Mouse (Mus musculus) forebrain, postnatal 0 days (tissue): ENCODE data around the gene Eif5b. TPM values are rescaled to one million over a fixed set of nuclear protein-coding genes. Genes with fewer than 3 reads are reported as not detected.

Experiments
- ATAC-seq: fragments of 200-750 bp; cut with Nextera tagmentation; 2 replicates; pipeline ENCODE4 v1.8.0; 2017; ENCODE audit warnings: mild to moderate bottlenecking, moderate library complexity
- DNase-seq: peaks from one replicate; pipeline ENCODE4 v3.0.0-alpha.2; 2015
- H3K27ac ChIP-seq: fragments of 300-500 bp; sonication (generic); 2 replicates; pipeline ENCODE4 v1.5.1; 2014; ENCODE audit warnings: low read depth, mild to moderate bottlenecking, antibody characterized with exemption, low read length, moderate library complexity, mixed read lengths
- H3K27me3 ChIP-seq: fragments of 300-500 bp; sonication (generic); 2 replicates; pipeline ENCODE4 v1.6.1; 2014; ENCODE audit warnings: mild to moderate bottlenecking, low read length, mixed read lengths; ENCODE audit not compliant: insufficient read depth
- H3K36me3 ChIP-seq: fragments of 300-500 bp; sonication (generic); 2 replicates; pipeline ENCODE4 v1.6.1; 2014; ENCODE audit warnings: mild to moderate bottlenecking, moderate library complexity; ENCODE audit not compliant: insufficient read depth
- H3K4me1 ChIP-seq: fragments of 300-500 bp; sonication (generic); 2 replicates; pipeline ENCODE4 v1.6.1; 2014; ENCODE audit warnings: antibody characterized with exemption; ENCODE audit not compliant: insufficient read depth
- H3K4me2 ChIP-seq: fragments of 300-500 bp; sonication (generic); 2 replicates; pipeline ENCODE4 v1.6.1; 2014; ENCODE audit warnings: low read depth, mild to moderate bottlenecking, moderate library complexity
- H3K4me3 ChIP-seq: fragments of 300-500 bp; sonication (generic); 2 replicates; pipeline ENCODE4 v1.5.1; 2014; ENCODE audit warnings: low read depth, low read length, mixed read lengths
- H3K9ac ChIP-seq: fragments of 300-500 bp; sonication (generic); 2 replicates; pipeline ENCODE4 v1.6.1; 2014; ENCODE audit warnings: mild to moderate bottlenecking
- H3K9me3 ChIP-seq: fragments of 300-500 bp; sonication (generic); 2 replicates; pipeline ENCODE4 v1.6.1; 2016; ENCODE audit warnings: low read length
- CTCF ChIP-seq: sonication (generic); IDR thresholded peaks from 2 replicates; pipeline ENCODE4 v1.5.1; 2016; ENCODE audit warnings: antibody characterized with exemption, control low read depth, low read depth
- WGBS: fragments of 180-500 bp; shearing (Covaris S2); extraction: QIAGEN DNeasy Blood & Tissue Kit; methylation state at CpG from one replicate; pipeline ENCODE4 v1.1.7; 2014; 5-methylcytosine and 5-hydroxymethylcytosine counted together
- polyA plus RNA-seq: library from polyadenylated mRNA; unstranded; fragments of >200 nt; fragmentation: Nextera tagmentation; extraction: Ambion mirVana; gene quantifications from 2 replicates; pipeline ENCODE4 v1.2.1, GENCODE M21; 2015
- total RNA-seq: library from RNA; depleted of rRNA; stranded (reverse); fragments of >200 nt; gene quantifications from 2 replicates; pipeline ENCODE4 v1.2.3, GENCODE M21; 2014; rRNA removed

Gene Eif5b
- total and polyA plus RNA-seq, 2 experiments from 2014 or later, result 18.1 to 21.6 TPM

GRCm38 (mm10) chr1:38067276-38067675, 69.5 kb downstream of the Eif5b start:
- no peak overlapping the region for H3K9ac ChIP-seq
- no peak overlapping the region for H3K27ac ChIP-seq
- ATAC-seq, result no peak
- no peak for TF ChIP-seq CTCF
- 96% methylated on average over 10 of the region's 10 CpGs for WGBS
- H3K4me2 ChIP-seq, result no peak overlapping the region
- no peak for DNase-seq
- H3K27me3 ChIP-seq, result no peaks in the 10 kb centered on the region
- no peaks in the 10 kb centered on the region for H3K9me3 ChIP-seq
- no peaks in the 10 kb centered on the region for H3K4me1 ChIP-seq
- peaks cover 59% of the 10 kb centered on the region for H3K36me3 ChIP-seq
- H3K4me3 ChIP-seq, result no peak overlapping the region

- Histone ChIP-seq H3K4me3 (no peak overlapping the region), H3K4me2 (no peak overlapping the region), H3K27ac (no peak overlapping the region), H3K27me3 (no peaks in the 10 kb centered on the region), H3K9me3 (no peaks in the 10 kb centered on the region), H3K36me3 (peaks cover 53% of the 10 kb centered on the region), H3K4me1 (no peaks in the 10 kb centered on the region), H3K9ac (no peak overlapping the region)
- 84% methylated on average over 8 of the region's 8 CpGs for WGBS
- TF ChIP-seq CTCF, result no peak
- ATAC-seq (no peak), DNase-seq (no peak)
These were observed 73.5 kb downstream of the Eif5b start for GRCm38 (mm10) chr1:38071326-38071725.

- no peak for DNase-seq
- H3K36me3 ChIP-seq, result peaks cover 28% of the 10 kb centered on the region
These were observed 83.5 kb downstream of the Eif5b start for GRCm38 (mm10) chr1:38081316-38081715.

GRCm38 (mm10) chr1:38103214-38103613, 105.4 kb downstream of the Eif5b start:
- Histone ChIP-seq H3K9me3 (no peaks in the 10 kb centered on the region), H3K4me3 (no peak overlapping the region), H3K4me1 (no peaks in the 10 kb centered on the region), H3K9ac (no peak overlapping the region), H3K27ac (no peak overlapping the region), H3K27me3 (no peaks in the 10 kb centered on the region), H3K4me2 (no peak overlapping the region), H3K36me3 (peaks cover 18% of the 10 kb centered on the region)
- WGBS, result 83% methylated on average over 1 of the region's 1 CpGs
- DNase-seq, result no peak
- no peak for ATAC-seq
- no peak for TF ChIP-seq CTCF

More at GRCm38 (mm10) chr1:38081316-38081715, 83.5 kb downstream of the Eif5b start:
- ATAC-seq, result no peak
- no peak overlapping the region for H3K4me2 ChIP-seq
- no peaks in the 10 kb centered on the region for H3K27me3 ChIP-seq
- H3K9ac ChIP-seq, result no peak overlapping the region
- H3K27ac ChIP-seq, result no peak overlapping the region
- H3K9me3 ChIP-seq, result no peaks in the 10 kb centered on the region
- 84% methylated on average over 8 of the region's 8 CpGs for WGBS
- no peak for TF ChIP-seq CTCF
- no peaks in the 10 kb centered on the region for H3K4me1 ChIP-seq
- H3K4me3 ChIP-seq, result no peak overlapping the region

- H3K27ac ChIP-seq, result no peak overlapping the region
- no peak for TF ChIP-seq CTCF
- peaks cover 15% of the 10 kb centered on the region for H3K36me3 ChIP-seq
- WGBS, result 91% methylated on average over 3 of the region's 3 CpGs
- H3K9ac ChIP-seq, result no peak overlapping the region
- H3K9me3 ChIP-seq, result no peaks in the 10 kb centered on the region
- no peak for DNase-seq
- no peak overlapping the region for H3K4me2 ChIP-seq
- no peaks in the 10 kb centered on the region for H3K4me1 ChIP-seq
- ATAC-seq, result no peak
- H3K27me3 ChIP-seq, result no peaks in the 10 kb centered on the region
- H3K4me3 ChIP-seq, result no peak overlapping the region
These were observed 106.0 kb downstream of the Eif5b start for GRCm38 (mm10) chr1:38103813-38104212.

Other genes starting within 250 kb of the Eif5b start
- gene Tsga10, start 131.6 kb upstream of the Eif5b start, total RNA-seq, result 14.8 and 15.9 TPM in 2 replicates
- 10.2 and 10.3 TPM in 2 replicates for gene Tsga10, start 131.6 kb upstream of the Eif5b start, polyA plus RNA-seq
- gene Lipt1, start 126.3 kb upstream of the Eif5b start, total RNA-seq, result 8.1 and 10.8 TPM in 2 replicates
- 5.7 TPM in 2 replicates for gene Lipt1, start 126.3 kb upstream of the Eif5b start, polyA plus RNA-seq
- 9.7 and 11.9 TPM in 2 replicates for gene Mitd1, start 107.6 kb upstream of the Eif5b start, total RNA-seq
- gene Mitd1, start 107.6 kb upstream of the Eif5b start, polyA plus RNA-seq, result 8.1 and 9.5 TPM in 2 replicates
- 105 and 153 TPM in 2 replicates for gene Mrpl30, start 107.5 kb upstream of the Eif5b start, total RNA-seq
- gene Mrpl30, start 107.5 kb upstream of the Eif5b start, polyA plus RNA-seq, result 291 and 359 TPM in 2 replicates
- 0.05 TPM in 1 of 2 replicates, not detected in the other for gene Lyg2, start 81.5 kb upstream of the Eif5b start, total RNA-seq
- not detected in 2 replicates for gene Lyg2, start 81.5 kb upstream of the Eif5b start, polyA plus RNA-seq
- not detected in 2 replicates for gene Lyg1, start 40.3 kb upstream of the Eif5b start, total RNA-seq
- gene Lyg1, start 40.3 kb upstream of the Eif5b start, polyA plus RNA-seq, result not detected in 2 replicates
- gene Txndc9, start 117 bp upstream of the Eif5b start, total RNA-seq, result 48.1 and 60.2 TPM in 2 replicates
- 126 and 129 TPM in 2 replicates for gene Txndc9, start 117 bp upstream of the Eif5b start, polyA plus RNA-seq
- 34.3 and 41.3 TPM in 2 replicates for gene Rev1, start 131.8 kb downstream of the Eif5b start, total RNA-seq
- 18.2 and 25.0 TPM in 2 replicates for gene Rev1, start 131.8 kb downstream of the Eif5b start, polyA plus RNA-seq